In genomic region chr3:84946381-84946780, GRCm38 (mm10) we compare ENCODE assay signal across 25 mouse cellular contexts.
DNase-seq lines count a peak whose midpoint lies in the region; ATAC-seq lines count a peak whose summit lies in the region.
"Had no signal": no experiment of that assay in that cellular context is flagged by ENCODE, and none has a peak within 500 bp of the region (broad histone marks: within the 10 kb centered on the region; RNA-seq: fewer than 3 reads in every experiment).

No protein-coding gene starts in this region.

- ATAC-seq in CD4-positive, CD25-positive, alpha-beta regulatory T cell, adult 4 months = peak; percentile 39
- no peak for ATAC-seq in forebrain, embryonic 15.5 days (replicated peaks)
- ATAC-seq: activated CD4-positive, CD25-positive, alpha-beta regulatory T cell, adult 4 months; forebrain, embryonic 14.5 days; forebrain, postnatal 0 days; Patski had no signal

- DNase-seq in A20 (ENCODE audit: low read depth, low spot score) = peak; percentile 28
- peak; percentile 22 for DNase-seq in induced T-regulatory cell, adult 2 months (ENCODE audit: low read depth)
- DNase-seq in cerebellum, postnatal 25 days = no peak
- DNase-seq: adrenal gland, adult 8-10 months; adrenal gland, postnatal 14 days; adrenal gland, postnatal 36 days; B cell, adult 2 months; cerebellum, adult 11-12 months; cerebellum, adult 2 months; cerebellum, adult 9-10 months; cerebellum, postnatal 10 days; cerebellum, postnatal 36 days; embryo, embryonic 11 days; forebrain, postnatal 0 days had no signal

- no peaks in the 10 kb centered on the region for H3K9me3 ChIP-seq in forebrain, embryonic 15.5 days
- H3K9me3 ChIP-seq: embryonic facial prominence, embryonic 13.5 days; embryonic facial prominence, embryonic 15.5 days; forebrain, embryonic 10.5 days; forebrain, embryonic 12.5 days; G1E had no signal

- no peaks in the 10 kb centered on the region; the same call in 1 of the 2 replicates for H3K4me1 ChIP-seq in forebrain, embryonic 15.5 days
- H3K4me1 ChIP-seq: embryonic facial prominence, embryonic 13.5 days; embryonic facial prominence, embryonic 15.5 days; forebrain, embryonic 12.5 days had no signal

- H3K4me2 ChIP-seq in forebrain, embryonic 15.5 days (replicated peaks) = no peak overlapping the region
- H3K4me2 ChIP-seq: embryonic facial prominence, embryonic 13.5 days; embryonic facial prominence, embryonic 15.5 days; forebrain, embryonic 12.5 days had no signal

- no peak overlapping the region for H3K4me3 ChIP-seq in forebrain, embryonic 15.5 days
- H3K4me3 ChIP-seq: embryonic facial prominence, embryonic 13.5 days; embryonic facial prominence, embryonic 15.5 days; erythroblast, embryonic 14.5 days; forebrain, embryonic 10.5 days; forebrain, embryonic 12.5 days had no signal

- no peak overlapping the region for H3K27ac ChIP-seq in forebrain, embryonic 15.5 days (replicated peaks)
- H3K27ac ChIP-seq: embryonic facial prominence, embryonic 13.5 days; embryonic facial prominence, embryonic 15.5 days; forebrain, embryonic 10.5 days; forebrain, embryonic 12.5 days had no signal

- H3K36me3 ChIP-seq in forebrain, embryonic 15.5 days = no peaks in the 10 kb centered on the region
- H3K36me3 ChIP-seq: embryonic facial prominence, embryonic 13.5 days; embryonic facial prominence, embryonic 15.5 days; forebrain, embryonic 10.5 days; forebrain, embryonic 12.5 days had no signal

- H3K27me3 ChIP-seq in forebrain, embryonic 15.5 days = no peaks in the 10 kb centered on the region
- H3K27me3 ChIP-seq: embryonic facial prominence, embryonic 13.5 days; embryonic facial prominence, embryonic 15.5 days; forebrain, embryonic 12.5 days; Patski had no signal

- WGBS in forebrain, embryonic 15.5 days = 95% methylated on average over 1 of the region's 1 CpGs

- H3K9ac ChIP-seq in forebrain, embryonic 15.5 days (replicated peaks) = no peak overlapping the region
- H3K9ac ChIP-seq: embryonic facial prominence, embryonic 13.5 days; embryonic facial prominence, embryonic 15.5 days; forebrain, embryonic 12.5 days; forebrain, postnatal 0 days had no signal

Comparison
In these comparisons a context has a peak if more than half of its experiments do, and no peak if none do; other contexts are left out.
1. DNase-seq: peak in A20 (single experiment) and induced T-regulatory cell, adult 2 months (single experiment); none in cerebellum, postnatal 25 days (0 of 2).